Mouse (Mus musculus) spleen, postnatal 4 days (tissue): ENCODE measurements around the gene Atp4b.

Experiments used
- DNase-seq, 2 experiments: peaks; one replicate each; pipeline ENCODE4 v3.0.0; 2022; ENCODE audit warnings: low spot score in 2 of 2

The Atp4b gene

DNA sequence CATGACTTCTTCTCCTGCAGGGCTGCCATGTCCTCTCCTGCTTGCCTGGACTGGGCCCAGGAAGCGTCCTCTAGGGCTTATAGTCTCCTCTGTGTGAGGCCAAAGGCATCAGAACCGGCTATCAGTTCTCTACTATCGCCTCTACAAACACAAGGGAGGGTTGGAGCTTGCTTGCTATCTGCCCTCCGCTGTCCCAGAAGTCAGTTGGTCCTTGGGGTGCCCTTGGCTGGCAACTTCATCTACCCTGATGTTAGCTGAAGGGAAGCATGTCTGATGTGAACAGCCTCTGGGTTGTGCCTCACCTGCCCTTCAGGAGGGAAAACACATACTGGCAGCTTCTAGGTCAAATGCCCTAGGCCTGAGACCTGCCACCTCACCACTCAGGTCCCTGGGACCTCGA is at the start of gene Atp4b:
TSS of gene Atp4b (minus strand) at position 101 of the 400 bp plus-strand sequence.
- DNase-seq: no peak

DNA sequence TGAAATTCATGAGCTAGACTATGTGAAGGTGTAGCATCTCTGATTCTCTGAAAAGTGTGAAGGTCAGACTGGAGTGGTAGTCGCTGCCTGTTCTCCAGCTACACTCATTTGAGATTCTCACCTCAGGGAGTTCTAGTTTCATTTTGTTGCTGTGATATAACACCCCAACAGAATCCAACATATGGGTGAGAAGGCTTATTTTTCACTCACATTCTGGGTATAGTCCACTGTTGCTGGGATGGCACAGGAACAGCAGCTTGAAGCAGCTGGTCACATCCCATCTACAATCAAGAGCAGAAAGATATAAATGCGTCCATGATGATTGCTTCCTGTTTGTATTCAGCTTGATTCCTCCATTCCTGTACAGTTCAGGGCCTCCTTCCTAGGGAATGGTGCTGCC is 45.5 kb upstream of the Atp4b start:
- no peak for DNase-seq

DNA sequence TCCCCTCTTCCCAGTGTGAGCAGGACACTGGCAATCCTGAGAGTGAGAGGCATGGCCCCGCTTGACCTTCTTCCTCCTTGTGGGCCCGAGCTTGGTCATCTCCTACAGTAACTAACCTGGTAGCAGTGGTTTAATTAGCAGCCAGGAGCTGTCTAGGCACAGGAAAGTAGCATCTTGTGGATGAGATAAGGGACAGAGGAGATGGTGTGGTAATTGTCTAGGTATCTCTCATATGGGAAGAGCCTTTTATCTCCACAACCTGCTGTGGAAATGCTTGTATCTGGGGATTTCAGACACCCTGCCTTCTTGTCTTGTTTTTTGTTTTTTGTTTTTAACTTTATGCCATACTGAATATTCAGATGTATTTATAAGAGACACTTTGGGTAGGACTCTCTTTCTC is 40.9 kb upstream of the Atp4b start:
- DNase-seq: no peak

DNA sequence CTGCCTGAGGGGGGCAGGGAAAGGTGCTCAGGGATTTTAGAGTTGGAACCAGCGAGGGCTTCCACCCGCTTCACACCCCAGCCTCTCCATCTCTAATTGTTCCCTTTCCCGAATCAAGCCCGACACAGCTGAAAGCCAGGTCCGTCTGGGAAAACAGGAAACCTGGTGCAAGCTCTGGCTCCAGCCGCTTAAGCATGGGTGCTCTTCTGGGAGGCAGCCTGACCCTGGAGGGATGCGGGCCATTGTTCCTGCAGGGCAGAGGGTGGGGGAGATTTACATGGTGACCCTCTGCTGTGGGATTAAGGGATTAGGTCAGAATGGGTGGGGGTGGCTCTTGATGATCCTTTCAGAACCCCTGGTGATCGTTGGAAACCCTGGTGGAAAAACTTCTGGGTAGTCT is 39.4 kb upstream of the Atp4b start:
- DNase-seq: no peak

DNA sequence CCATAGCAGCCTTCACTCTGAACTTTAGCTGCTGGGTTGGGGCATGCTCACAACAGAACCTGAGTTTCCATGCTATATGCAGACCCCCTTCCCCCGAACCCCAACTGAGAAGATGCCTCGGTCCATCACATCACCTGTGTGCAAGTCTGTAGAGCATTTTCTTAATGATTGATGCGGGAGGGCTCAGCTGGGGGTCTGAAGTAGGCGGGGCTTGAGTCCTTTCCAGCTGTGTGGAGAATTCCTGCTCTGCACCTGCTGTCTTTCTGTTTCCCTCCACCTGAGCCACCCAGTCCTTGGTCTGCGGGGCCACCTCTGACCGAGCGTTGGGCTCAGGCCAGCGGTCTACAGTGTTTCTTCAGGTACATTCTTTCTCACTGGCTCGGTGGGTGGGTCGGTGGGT is 38.3 kb upstream of the Atp4b start, which contains the start of gene Tmem255b:
TSS of gene Tmem255b (plus strand) at position 301 of the 400 bp plus-strand sequence.
- DNase-seq: no peak

DNA sequence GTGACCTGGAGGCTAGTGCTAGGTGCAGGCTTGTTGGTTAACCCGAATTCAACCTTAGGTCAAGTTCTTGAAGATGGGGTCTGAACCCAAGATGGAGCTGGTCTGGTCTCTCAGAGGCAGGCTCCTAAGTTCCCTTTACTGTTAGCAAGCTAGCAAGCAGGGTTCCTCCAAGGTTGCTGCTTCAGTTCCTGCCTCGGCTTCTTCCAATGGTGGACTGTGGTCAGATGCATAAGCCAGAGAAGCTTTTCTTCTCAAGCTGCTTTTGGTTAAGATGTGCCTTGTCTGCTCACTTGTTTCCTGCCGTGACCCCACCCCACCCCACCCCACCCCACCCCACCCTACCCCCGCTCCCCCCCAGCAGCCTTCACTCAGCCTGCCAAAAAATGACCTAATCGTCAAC is 36.5 kb upstream of the Atp4b start:
- no peak for DNase-seq

DNA sequence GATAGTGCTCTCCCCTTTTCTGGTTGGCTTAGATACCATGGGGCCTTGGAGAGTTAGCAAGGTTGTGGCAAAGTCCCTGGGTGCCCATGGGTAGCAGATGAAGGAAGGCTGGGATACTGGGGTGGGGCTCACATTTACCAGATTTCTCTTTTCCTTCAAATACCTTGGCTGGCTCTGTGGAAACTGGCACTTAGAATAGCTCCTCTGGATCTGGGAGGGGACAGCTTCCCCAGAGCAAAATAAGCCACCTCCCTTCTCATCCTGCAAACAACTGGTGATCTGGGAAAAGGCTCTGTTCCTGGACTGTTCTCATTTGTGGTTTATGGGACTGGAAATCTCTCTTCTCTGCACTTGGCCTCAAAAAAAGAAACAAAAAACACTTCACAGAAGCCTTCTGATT is 34.2 kb upstream of the Atp4b start:
- no peak for DNase-seq

DNA sequence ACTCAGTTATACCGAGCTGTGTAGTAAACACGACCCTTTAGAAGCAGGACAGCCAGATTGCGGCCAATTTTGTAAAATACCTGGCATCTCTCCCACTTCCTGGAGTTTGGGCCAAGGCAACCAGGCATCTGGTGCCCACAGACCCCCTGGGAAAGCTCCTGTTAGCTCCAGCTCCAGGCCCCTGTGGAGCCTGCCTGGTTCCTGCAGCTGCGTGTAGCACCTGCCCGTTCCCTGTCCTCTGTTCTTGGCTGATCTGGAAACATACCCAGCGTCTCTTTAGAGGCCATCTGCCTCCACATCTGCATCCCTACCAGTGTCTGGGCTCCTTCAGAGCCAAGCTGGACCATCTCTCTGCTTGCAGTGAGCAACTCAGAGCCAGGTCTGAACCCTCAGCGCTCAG is 33.8 kb upstream of the Atp4b start:
- no peak for DNase-seq

DNA sequence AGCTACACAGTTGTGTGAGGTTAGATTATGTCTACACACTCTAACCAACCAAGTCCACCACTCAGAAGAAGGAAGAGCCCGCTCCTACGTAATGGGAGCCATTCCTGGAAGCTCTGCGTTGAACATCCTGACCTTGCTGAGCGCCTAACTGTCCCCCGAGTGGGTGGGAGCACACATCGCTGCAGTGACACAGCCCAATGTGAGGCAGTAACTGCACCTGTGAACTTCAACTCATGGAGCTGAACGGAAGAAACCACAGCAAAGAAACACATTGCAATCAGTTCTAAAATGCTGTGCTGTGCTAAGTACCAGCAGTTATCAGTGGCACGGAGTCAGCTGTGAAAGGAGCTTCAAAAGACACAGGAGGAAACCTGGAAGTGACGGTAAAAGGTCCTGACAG is 31.5 kb upstream of the Atp4b start:
- no peak for DNase-seq

DNA sequence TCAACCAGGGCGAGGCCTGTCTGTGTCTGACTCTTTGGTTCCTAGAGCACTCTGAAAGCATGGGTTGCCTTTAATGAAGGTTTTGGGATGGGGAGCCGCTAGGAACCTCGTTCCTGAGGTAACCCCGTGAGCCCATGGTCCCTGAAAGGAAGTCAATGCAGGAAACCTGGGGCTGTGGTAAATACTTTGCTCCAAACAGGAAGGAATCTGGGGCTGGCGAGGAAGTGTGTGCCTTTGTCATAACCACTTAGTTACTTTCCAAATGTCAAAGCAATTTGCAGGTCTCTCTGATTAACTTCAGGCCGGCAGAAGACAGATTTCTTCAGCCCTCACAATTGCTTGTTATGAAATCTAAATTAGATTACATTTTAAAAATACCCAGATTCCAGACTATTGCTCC is 30.7 kb upstream of the Atp4b start:
- no peak for DNase-seq

DNA sequence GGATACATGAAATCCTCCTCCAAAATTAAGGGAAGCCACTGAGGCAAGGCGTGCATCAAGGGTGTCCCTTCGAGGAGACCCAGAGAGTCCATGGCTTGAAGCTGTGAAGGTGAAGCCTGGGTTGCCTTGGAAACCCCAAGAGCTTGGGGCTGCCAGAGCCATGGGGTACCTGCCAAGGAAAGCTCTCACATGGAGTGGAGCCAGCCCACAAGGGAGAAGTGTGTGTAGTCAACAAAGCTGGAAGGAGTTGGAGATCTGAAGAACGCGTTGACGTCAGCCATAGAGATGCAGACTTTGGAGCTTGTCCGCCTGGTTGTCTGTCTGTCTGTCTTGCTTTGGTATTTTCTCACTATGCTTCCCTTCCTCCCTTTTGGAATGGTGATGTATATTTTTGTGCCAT is 24.3 kb upstream of the Atp4b start:
- DNase-seq: no peak

DNA sequence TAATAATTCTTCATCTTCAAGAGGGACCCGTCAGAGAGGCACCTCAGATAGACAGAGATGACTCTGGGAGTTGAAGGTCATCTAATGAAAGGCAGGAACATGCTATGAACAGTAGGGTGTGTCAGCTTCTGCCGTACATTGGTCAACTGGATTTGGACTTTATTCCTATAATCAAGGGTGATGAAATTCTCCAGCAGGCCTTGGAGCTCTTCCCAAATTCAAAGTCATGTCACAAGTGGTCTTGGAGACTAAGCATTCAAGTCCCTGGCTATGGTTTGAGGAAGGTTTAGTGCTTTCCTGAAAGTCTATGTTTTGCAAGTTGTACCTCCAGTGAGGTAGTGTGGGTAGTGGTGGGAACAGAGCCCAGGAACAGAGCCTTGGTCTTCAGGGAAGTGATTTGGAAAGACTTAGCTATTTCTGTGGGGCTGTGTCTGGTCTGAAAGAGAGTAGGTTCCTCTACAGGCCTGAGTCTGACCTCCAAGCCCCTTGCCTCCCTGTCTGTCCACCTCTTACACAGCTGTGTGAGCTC is 22.6 kb upstream of the Atp4b start:
- DNase-seq: no peak

DNA sequence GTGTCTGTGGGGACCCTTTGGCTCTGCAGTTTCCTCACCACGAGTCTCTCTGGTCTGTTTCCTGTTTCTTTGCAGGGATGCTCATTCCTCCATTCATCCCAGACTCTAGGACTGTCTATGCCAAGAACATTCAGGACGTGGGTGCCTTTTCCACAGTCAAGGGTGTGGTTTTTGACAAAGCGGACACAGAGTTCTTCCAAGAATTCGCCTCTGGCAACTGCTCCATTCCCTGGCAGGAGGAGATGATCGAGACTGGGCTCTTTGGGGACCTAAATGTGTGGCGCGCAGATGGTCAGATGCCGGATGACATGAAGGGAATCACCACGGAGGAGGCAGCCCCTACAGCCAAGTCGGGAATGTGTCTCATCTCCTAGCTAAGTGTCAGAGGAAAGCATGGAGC is 19.3 kb upstream of the Atp4b start:
- DNase-seq: no peak

DNA sequence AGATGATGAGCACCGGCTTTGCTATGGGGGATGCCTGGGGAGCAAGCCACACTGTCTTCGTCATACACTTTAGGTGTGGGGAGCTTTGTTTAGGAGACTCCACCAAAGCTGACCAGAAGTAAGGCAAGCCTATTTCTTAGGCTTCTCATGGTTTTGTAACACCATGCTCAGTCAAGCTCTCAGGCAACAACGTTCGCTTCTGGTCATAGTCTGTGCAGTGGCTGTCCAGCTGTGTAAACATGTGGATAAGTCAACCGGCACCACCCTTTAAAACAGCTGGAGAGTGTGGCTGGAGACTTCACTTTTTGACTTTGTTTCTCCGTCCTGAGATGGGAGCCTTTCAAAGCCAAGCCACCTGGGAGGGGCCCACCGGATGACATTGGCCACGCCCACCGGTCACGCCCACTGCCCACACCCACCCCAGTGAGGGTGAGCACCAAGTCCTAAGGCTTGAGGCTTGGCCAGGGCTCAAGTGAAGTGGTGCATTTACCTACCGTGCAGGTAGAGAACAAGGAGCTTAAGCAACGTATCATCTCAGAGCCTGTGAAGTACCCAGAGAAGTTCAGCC is 17.3 kb upstream of the Atp4b start:
- DNase-seq: no peak

DNA sequence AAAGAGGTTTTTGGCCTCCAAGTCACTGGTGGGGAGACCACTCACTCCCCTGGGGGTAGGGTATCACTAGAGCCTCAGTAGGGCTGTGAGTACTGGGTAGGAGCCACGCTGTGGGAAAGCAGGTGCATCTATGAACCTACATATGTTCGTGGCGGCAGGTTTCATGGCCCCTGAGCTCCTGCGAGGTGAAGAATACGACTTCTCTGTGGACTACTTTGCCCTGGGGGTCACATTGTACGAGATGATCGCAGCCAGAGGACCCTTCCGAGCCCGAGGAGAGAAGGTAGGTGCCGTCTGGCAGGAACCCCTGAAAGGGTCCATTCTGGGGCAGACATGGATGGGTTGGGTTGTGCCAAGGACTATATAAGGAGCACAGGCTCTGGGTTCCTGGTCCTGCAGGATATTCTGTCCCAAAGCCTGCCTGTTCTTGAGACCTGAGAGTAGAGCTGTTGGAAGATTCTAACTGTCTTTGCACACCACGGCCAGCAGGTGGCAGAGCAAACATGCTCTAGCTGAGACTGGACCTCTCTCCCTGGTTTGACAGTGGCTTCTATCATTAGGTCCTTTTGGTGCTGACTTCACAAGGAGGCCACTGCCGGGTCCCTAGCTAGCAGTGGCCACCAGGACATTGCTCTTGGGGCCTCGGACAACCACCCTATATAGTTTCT is 16.4 kb upstream of the Atp4b start:
- peak; percentile 26 to 74 for DNase-seq

DNA sequence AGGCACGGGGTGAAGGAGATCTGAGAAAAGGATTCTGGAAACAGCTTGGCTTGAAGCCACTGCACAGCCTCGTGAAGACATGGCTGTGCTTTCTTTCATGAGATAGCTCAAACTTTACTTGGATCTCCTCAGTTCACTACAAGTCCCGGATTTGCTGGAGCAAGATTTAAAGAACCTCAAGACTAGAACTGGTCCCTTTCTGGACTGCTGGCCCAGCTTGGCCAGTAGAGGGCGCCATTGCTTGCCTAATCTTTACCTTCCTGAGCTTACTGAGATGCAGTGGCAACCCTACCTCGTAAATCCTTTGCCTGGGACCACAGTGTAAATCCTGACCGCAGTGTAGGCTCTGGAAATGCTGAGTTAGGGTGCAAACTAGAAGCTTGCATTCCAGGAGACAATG is 15.0 kb upstream of the Atp4b start:
- peak; percentile 48 to 83 for DNase-seq

DNA sequence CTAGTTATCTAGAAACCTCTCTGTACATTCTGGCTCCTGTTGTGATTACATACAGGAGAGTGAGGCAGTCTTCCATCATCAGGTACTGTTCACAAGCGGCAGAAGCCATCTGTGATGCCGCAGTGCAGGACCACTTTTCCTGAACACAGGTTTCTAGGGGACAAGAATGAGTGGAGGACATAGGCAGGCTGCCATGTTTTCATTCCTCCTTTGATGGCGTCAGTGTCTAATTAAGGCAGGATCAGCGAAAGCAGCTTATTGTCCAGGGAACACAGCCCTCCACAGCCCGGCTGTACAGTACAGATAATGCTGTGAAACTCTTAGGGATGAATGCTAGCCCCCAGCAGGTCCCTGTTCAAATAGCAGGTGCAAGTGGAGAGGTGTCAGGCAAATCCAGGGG is 9.4 kb upstream of the Atp4b start:
- no peak for DNase-seq

DNA sequence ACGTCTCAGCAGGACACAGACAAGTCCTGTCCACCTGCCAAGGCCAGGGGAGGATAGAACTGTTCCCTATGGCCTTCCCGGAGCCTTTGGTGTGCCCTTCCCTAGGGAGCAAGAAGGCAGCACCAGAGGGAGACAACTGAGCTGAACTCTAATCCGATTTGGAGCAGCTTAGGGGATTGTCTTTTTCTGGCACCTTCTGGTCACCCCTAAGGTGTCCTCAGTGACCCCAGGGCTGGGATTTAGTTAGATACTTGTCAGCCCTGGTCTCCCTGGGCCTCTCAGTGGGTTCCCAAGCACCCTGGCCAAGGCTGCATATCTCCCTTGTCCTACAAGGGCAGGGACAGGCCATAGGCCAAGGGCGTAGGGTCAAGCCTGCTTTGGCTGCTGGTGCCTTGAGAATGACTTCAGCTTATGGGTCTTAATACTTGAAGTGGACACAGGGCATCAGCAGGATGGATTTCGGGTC is 8.1 kb upstream of the Atp4b start, which contains the start of gene Grk1:
TSS of gene Grk1 (plus strand) at position 416 of the 466 bp plus-strand sequence.
- no peak for DNase-seq

DNA sequence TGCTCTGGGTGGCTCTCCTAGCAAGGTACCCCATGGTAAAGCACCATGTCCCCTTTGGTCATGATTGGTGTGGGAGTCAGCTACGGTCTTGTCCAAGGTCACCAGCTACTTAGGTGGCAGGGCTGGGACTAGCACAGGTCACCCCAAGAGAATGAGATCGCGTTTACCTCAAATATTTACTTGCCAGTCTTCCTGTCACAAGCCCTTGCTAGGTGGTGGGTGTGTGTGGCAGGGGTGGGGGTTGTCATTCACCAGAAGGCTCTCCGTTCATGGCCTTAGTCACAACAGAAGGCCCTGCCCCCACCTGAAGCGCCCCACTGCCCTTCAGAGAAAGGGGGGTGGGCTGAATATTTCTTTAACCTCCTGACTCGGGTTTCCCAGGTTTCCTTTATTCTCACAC is 6.9 kb upstream of the Atp4b start:
- DNase-seq: no peak

DNA sequence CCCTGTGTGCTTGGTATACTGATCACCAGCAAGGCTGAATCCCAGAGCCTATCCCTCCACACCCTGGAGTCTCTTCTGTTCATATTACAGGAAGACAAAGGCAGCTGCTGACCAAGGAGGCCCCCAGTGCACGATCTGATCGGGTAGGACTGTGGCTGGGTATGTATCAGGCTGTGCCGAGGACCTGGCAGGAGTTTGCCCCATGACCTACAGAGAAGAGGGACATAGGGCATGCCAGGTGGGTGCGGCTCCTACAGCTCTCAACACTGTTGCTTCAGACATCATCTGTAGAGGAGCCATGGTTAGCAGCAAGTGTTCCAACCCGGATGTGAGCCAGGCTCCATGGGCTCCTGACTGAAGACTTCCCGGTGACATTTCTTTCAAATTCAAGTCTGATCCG is 2.8 kb downstream of the Atp4b start:
- no peak for DNase-seq

DNA sequence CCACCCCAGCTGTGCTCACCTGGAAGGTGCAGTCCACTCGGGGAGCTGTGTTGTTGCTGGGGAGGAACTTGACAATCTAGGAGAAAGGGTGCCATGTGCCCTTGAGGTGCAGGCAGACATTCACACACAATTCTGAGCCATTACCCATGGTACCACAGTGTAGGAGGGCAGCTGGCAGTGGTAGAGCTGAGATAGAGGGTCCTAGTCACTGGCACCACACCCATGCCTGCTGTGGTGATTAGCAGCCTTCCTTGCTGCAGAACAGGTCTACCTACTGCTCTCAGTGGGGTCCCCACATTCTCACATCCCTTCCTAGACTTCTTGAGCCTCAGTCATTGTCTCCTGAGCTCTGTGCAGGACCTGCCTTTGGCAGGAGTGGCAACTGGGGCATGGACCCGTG is 7.9 kb downstream of the Atp4b start:
- no peak for DNase-seq

DNA sequence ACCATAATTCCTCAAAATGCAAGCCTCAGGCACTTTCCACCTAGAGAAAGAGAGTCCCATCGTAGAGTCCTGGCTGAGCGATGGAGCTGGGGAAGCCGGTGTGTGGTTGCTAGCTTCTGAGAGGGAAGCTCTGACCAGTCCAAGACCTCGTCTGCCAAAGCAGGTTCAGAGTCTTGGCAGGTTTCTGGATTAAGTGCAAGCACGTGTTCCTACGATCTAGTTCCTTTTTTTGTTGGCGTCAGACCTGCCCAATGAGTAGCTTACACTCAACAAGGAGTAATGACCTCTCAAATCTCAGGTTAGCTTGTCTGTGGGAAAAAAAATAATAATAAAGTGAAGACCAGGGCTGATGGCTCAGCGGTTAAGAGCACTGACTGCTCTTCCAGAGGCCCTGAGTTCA is 8.9 kb downstream of the Atp4b start:
- DNase-seq: no peak

DNA sequence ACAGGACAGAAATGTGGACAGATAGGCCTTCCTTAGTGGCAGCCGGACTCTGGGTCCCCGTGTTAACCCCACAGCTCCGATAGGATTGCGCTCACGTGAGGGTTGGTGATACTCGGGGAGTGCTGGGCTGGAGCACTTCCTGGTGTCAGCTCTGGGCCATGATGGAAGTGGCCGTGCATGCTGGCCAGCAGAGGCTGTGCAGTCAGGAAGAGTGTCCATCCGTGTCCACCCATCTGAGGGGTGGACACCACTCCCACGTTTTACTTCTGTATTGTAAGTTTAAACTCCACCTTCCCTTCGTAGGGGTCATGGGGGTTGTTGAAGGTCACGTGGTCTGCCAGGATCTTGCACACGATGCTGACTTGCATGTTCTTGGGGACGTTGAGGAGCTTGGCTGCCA is 10.3 kb downstream of the Atp4b start:
- no peak for DNase-seq

DNA sequence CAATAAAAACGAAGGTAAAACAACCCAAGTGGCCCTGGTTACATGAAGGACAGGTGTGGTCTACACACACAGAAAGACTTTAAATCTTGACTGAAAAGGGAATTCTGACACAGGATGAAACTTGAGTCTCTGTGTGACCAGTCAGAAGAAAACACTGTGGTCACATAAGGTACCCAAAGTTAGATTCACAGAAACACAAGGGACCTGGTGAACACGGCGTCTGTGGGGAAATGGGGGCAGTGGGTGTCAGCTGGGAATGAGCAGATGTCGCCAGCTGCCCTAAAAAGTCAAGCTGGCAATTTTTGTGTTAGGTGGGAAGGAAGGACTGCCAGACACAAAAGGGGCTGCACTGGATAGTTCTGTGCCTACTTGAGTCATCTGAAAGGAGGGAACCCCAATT is 13.6 kb downstream of the Atp4b start:
- no peak for DNase-seq
